Mouse (Mus musculus) myocyte (in vitro differentiated cells): ENCODE measurements around the gene Wbp11.

Experiments used
- MAX ChIP-seq: IDR thresholded peaks from one replicate; pipeline ENCODE4 v1.6.1; 2011; ENCODE audit warnings: low read depth, mild to moderate bottlenecking, control low read depth
- TCF3 ChIP-seq: IDR thresholded peaks from one replicate; pipeline ENCODE4 v1.6.1; 2011; ENCODE audit warnings: low read depth, control low read depth; ENCODE audit not compliant: insufficient read length

DNA sequence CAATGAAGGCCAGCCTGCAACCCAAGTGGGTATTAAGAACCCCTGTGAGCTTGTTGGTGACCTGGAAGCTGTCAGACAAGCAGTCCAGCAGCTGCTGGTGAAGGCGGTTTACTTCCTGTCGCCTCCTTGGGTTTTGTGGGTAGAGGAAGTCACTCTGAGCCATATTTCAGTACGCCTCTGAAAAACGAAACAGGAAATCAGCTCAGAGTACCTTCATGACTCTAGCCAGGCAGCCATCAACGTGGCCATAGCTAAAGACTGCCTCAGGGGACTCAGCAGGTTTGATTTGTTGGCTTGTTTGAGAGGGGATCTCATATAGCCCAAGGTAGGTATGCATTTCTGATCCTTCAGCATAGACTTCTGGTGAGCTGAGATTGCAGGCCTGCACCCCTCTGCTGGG is 3.7 kb upstream of the Wbp11 start:
- TF ChIP-seq MAX (no peak), TCF3 (no peak)
